Mouse (Mus musculus) hindbrain, embryonic 10.5 days (tissue): Measurements from ENCODE around the gene Wscd2. TPM values are rescaled to one million over a fixed set of nuclear protein-coding genes. Genes with fewer than 3 reads are reported as not detected.

Experiments
- DNase-seq: peaks from one replicate; pipeline ENCODE4 v3.0.0-alpha.2; 2017; ENCODE audit warnings: low spot score
- H3K27ac ChIP-seq: fragments of 300-500 bp; sonication (generic); 2 replicates; pipeline ENCODE4 v1.5.1; 2016; ENCODE audit warnings: mild to moderate bottlenecking, moderate library complexity
- H3K27me3 ChIP-seq: fragments of 300-500 bp; sonication (generic); 2 replicates; pipeline ENCODE4 v1.6.1; 2016; ENCODE audit warnings: mild to moderate bottlenecking; ENCODE audit not compliant: poor library complexity, insufficient read depth, severe bottlenecking
- H3K36me3 ChIP-seq: fragments of 300-500 bp; sonication (generic); 2 replicates; pipeline ENCODE4 v1.6.1; 2016; ENCODE audit warnings: mild to moderate bottlenecking, moderate library complexity
- H3K4me1 ChIP-seq: fragments of 300-500 bp; sonication (generic); replicated peaks from 2 replicates; pipeline ENCODE4 v1.6.1; 2016; ENCODE audit warnings: mild to moderate bottlenecking
- H3K4me3 ChIP-seq: fragments of 300-500 bp; sonication (generic); 2 replicates; pipeline ENCODE4 v1.5.1; 2016; ENCODE audit warnings: mild to moderate bottlenecking, moderate library complexity
- H3K9me3 ChIP-seq: fragments of 300-500 bp; sonication (generic); 2 replicates; pipeline ENCODE4 v1.6.1; 2016; ENCODE audit warnings: mild to moderate bottlenecking, moderate library complexity
- WGBS: fragments of 180-500 bp; shearing (Covaris S2); methylation state at CpG from one replicate; pipeline ENCODE4 v1.1.7; 2016; 5-methylcytosine and 5-hydroxymethylcytosine counted together
- polyA plus RNA-seq: library from polyadenylated mRNA; unstranded; fragments of >200 nt; fragmentation: Nextera tagmentation; extraction: Ambion mirVana; gene quantifications from 2 replicates; pipeline ENCODE4 v1.2.1, GENCODE M21; 2016

Wscd2 gene
- polyA plus RNA-seq, 1 experiment from 2014 or later: 14.5 TPM

DNA sequence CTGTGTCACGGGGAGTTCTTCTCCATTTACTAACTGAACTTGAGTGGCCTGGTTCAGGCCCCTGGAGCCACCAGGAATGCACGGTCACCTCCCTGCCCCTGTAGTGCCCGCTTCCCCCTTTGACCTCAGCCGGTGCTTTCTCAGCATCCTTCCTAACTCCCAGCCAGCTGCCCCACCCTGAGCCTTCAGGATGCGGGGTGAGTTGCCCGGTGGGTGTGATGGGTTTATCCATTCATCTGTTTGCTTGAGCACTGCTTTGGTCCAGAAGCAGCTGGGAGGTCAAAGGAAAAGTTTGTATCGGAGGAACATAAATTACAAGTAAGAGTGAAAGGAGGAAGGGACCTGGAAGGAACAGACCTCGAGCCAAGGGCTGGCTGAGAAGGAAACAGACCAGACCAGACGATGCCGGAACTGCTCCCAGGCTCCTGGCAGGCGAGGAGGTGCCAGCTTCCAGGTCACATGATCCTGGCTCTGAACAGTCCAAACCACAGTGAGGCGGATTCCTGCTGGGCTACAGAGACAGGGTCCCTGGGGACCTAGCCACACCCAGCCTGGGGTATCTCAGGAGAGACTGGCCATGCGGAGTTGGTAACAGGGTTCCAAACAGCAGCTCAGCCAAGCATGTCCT, 144.0 kb downstream of the Wscd2 start:
- Histone ChIP-seq H3K9me3 (no peaks in the 10 kb centered on the region), H3K27ac (no peak overlapping the region), H3K27me3 (peaks cover 9% of the 10 kb centered on the region; the same call in 1 of the 2 replicates), H3K4me1 (peaks cover 53% of the 10 kb centered on the region), H3K4me3 (no peak overlapping the region), H3K36me3 (no peaks in the 10 kb centered on the region)
- DNase-seq: no peak
- WGBS: 63% methylated on average over 13 of the region's 13 CpGs

DNA sequence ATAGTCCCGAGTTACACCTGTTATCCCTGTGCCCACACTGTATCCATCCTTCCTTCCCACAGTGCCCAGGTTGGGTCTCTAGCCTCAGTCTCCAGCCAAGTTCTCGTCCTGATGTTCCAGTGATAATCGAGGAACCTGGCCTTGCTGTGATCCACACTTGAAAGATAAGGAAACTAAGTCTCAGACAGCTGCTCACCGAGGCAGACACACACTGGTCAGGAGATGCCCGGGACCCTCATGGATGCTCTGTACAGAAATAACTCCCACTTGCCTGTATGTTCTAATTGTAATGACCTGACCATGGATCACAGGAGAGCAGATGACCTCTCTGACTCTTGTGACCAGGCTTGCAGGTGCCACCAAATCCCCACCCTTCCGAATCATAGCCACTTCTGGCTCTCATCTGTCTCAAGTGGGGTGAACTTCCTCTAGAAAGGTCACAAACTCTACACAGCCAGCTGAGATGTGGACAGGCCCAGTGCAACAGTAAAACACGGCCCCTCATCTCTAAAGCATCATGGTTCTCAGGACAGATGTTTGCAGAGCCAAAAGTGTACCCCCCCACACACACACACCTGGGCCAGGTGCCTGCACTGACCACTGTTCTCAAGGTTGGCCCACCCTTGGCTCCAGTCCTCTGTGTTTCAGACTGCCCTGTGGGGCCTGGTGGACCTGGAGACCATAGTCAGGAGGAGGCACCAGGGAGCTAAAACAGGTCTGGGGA, 144.9 kb downstream of the Wscd2 start:
- Histone ChIP-seq H3K27me3 (peaks cover 9% of the 10 kb centered on the region; the same call in 1 of the 2 replicates), H3K4me1 (peaks cover 51% of the 10 kb centered on the region), H3K4me3 (no peak overlapping the region), H3K9me3 (no peaks in the 10 kb centered on the region), H3K36me3 (no peaks in the 10 kb centered on the region), H3K27ac (no peak overlapping the region)
- no peak for DNase-seq
- 85% methylated on average over 7 of the region's 7 CpGs for WGBS

DNA sequence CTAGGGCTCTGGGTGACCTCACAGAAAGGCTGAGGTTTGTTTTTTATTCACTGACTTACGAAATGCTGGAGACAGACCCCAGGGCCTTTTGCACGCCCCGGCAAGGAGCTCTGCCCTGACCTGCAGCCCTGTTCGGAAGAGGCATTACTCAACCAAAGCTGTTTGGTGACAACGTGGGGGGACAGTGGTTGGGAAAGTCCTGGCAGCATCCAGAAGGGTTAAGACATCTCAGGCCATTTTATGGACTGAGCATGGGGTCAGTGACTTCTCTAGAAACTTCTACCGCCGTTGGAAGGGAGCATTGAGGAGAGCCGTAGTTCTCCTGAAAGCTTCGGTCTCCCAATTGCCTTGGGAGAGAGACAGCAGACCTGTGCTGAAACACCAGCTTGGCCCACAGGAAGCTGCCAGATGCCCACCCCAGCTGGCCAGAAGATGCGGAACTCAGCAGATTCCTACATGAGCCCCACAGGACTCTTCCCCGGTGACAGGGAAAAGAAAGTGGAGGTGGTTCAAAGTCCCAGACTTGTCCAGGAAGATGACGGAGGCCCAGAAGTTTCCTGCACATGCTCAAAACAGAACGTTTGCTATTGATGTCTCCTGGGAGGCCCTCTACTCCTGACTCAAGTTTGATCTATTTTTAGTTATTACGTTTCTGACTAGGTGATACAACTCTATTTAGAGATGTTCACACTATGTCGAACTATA, 145.9 kb downstream of the Wscd2 start:
- H3K36me3 ChIP-seq: no peaks in the 10 kb centered on the region
- no peak overlapping the region for H3K27ac ChIP-seq
- H3K4me3 ChIP-seq: no peak overlapping the region
- no peak for DNase-seq
- no peaks in the 10 kb centered on the region for H3K9me3 ChIP-seq
- H3K4me1 ChIP-seq: peaks cover 49% of the 10 kb centered on the region
- whole genome bisulfite sequencing: 87% methylated on average over 15 of the region's 15 CpGs
- peaks cover 9% of the 10 kb centered on the region; the same call in 1 of the 2 replicates for H3K27me3 ChIP-seq

DNA sequence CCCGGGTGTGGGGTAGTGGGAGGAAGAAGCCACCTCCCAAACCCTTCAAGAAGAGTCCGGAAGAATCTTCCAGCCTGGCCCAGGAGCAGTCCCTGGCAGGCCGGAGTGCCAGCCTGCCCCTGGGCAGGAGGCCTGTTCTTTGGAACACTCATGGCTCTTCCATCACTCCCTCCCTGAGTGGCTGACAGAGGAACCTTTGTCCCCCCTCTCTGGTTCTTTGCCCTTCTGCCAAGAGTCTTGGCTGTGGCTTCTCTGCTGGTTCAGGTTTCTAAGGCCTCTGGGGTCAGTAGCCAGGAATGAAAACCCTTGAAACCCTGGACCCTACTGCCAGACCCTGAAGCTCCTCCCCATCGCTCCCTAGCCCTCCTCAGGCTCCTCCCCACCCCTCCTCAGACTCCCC, 147.5 kb downstream of the Wscd2 start:
- Histone ChIP-seq H3K27ac (0 out of 2 replicates have a peak overlapping the region, but pooled peaks have one; percentile 1), H3K9me3 (no peaks in the 10 kb centered on the region), H3K4me3 (no peak overlapping the region), H3K36me3 (no peaks in the 10 kb centered on the region), H3K27me3 (0 out of 2 replicates have a peak, but pooled peaks cover 3% of the 10 kb centered on the region), H3K4me1 (peaks cover 43% of the 10 kb centered on the region)
- no peak for DNase-seq
- 74% methylated on average over 4 of the region's 4 CpGs for WGBS

DNA sequence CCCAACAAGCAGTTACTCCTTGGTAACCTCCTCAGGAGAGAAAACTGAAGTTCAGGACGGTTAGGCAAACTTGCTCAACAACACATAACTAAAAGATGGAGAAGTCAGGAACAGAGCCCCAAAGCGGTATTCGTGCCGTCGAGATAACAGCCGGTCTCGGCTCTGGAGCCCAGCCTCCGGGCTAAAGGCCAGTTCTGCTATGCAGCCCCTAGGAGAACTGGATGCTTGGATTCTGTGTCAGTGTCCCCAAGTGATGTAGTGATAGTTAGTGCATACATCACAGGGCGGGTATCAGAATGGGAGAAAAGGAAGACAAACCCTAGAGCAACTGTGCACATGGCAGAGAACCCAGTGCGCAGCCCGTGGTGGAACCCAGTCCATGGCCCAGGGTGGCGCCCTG, 147.9 kb downstream of the Wscd2 start:
- Histone ChIP-seq H3K9me3 (no peaks in the 10 kb centered on the region), H3K4me1 (peaks cover 39% of the 10 kb centered on the region), H3K27me3 (0 out of 2 replicates have a peak, but pooled peaks cover 3% of the 10 kb centered on the region), H3K4me3 (no peak overlapping the region), H3K36me3 (no peaks in the 10 kb centered on the region), H3K27ac (0 out of 2 replicates have a peak overlapping the region, but pooled peaks have one; percentile 1)
- 89% methylated on average over 12 of the region's 12 CpGs for WGBS
- DNase-seq: no peak

DNA sequence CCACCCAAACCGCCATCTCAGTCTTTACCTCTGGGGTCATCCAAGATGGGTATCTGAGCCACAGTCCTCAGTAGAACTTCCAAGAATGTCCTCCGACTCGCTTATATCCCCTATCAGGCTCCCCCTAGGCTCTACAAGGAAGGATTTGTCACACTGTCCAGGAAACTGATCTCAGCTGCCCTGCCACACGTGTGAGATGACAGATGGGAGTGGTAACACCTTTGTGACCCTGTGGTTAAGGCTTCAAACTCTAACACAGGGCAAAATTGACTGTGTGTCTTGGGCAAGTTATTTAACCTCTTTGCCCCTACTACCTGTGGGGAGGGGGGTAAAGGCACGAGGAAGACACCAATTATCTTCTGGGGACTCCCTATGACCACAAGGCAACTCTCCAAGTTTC, 149.0 kb downstream of the Wscd2 start:
- Histone ChIP-seq H3K9me3 (no peaks in the 10 kb centered on the region), H3K27ac (no peak overlapping the region), H3K4me3 (no peak overlapping the region), H3K27me3 (0 out of 2 replicates have a peak, but pooled peaks cover 3% of the 10 kb centered on the region), H3K4me1 (peaks cover 33% of the 10 kb centered on the region), H3K36me3 (no peaks in the 10 kb centered on the region)
- DNase-seq: no peak
- WGBS: 74% methylated on average over 5 of the region's 5 CpGs

Other genes with a start within 250 kb of the Wscd2 start
- 16.6 and 17.5 TPM in 2 replicates for gene Sgsm1, start 179.5 kb upstream of the Wscd2 start, polyA plus RNA-seq
- gene Aym1, start 133.0 kb upstream of the Wscd2 start, polyA plus RNA-seq: not detected in 2 replicates
- gene Cmklr1, start 160.1 kb downstream of the Wscd2 start, polyA plus RNA-seq: 0.78 and 1.1 TPM in 2 replicates
- not detected in 2 replicates for gene 1700069L16Rik, start 234.4 kb downstream of the Wscd2 start, polyA plus RNA-seq
- gene Ficd, start 245.5 kb downstream of the Wscd2 start, polyA plus RNA-seq: 5.3 and 5.6 TPM in 2 replicates